Mouse (Mus musculus) lung, embryonic 16.5 days (tissue): ENCODE data around the gene Ano6. TPM values are rescaled to one million over a fixed set of nuclear protein-coding genes. Genes with fewer than 3 reads are reported as not detected.

Experiments used
- ATAC-seq: fragments of 200-750 bp; cut with Nextera tagmentation; 2 replicates; pipeline ENCODE4 v1.8.0; 2017; ENCODE audit warnings: low read depth, mild to moderate bottlenecking, moderate library complexity
- H3K27ac ChIP-seq: fragments of 300-500 bp; sonication (generic); 2 replicates; pipeline ENCODE4 v1.5.1; 2014; ENCODE audit warnings: mild to moderate bottlenecking, control low read depth, low read length
- H3K27me3 ChIP-seq: fragments of 300-500 bp; sonication (generic); 2 replicates; pipeline ENCODE4 v1.6.1; 2014; ENCODE audit warnings: low read depth, low read length, mixed read lengths; ENCODE audit not compliant: control insufficient read depth, insufficient read depth
- H3K36me3 ChIP-seq: fragments of 300-500 bp; sonication (generic); 2 replicates; pipeline ENCODE4 v1.6.1; 2014; ENCODE audit warnings: low read length; ENCODE audit not compliant: control insufficient read depth, insufficient read depth
- H3K4me1 ChIP-seq: fragments of 300-500 bp; sonication (generic); replicated peaks from 2 replicates; pipeline ENCODE4 v1.6.1; 2014; ENCODE audit warnings: low read length, mixed read lengths; ENCODE audit not compliant: control insufficient read depth, insufficient read depth
- H3K4me2 ChIP-seq: fragments of 300-500 bp; sonication (generic); 2 replicates; pipeline ENCODE4 v1.6.1; 2014; ENCODE audit warnings: low read depth, low read length, control low read depth
- H3K4me3 ChIP-seq: fragments of 300-500 bp; sonication (generic); 2 replicates; pipeline ENCODE4 v1.5.1; 2014; ENCODE audit warnings: mild to moderate bottlenecking, low read length, control low read depth
- H3K9ac ChIP-seq: fragments of 300-500 bp; sonication (generic); 2 replicates; pipeline ENCODE4 v1.6.1; 2014; ENCODE audit warnings: low read length, control low read depth
- H3K9me3 ChIP-seq: fragments of 300-500 bp; sonication (generic); 2 replicates; pipeline ENCODE4 v1.6.1; 2016; ENCODE audit warnings: low read length; ENCODE audit not compliant: control insufficient read depth
- WGBS: fragments of 180-500 bp; shearing (Covaris S2); extraction: QIAGEN DNeasy Blood & Tissue Kit; methylation state at CpG from one replicate; pipeline ENCODE4 v1.1.7; 2014; 5-methylcytosine and 5-hydroxymethylcytosine counted together
- polyA plus RNA-seq: library from polyadenylated mRNA; unstranded; fragments of >200 nt; fragmentation: Nextera tagmentation; extraction: Ambion mirVana; gene quantifications from 2 replicates; pipeline ENCODE4 v1.2.1, GENCODE M21; 2015

The Ano6 gene
- polyA plus RNA-seq, 1 experiment from 2014 or later, result 53.2 TPM

GRCm38 (mm10) chr15:95902396-95902795 lies 111.8 kb downstream of the Ano6 start:
- Histone ChIP-seq H3K27ac (no peak overlapping the region), H3K36me3 (no peaks in the 10 kb centered on the region), H3K9ac (no peak overlapping the region), H3K27me3 (no peaks in the 10 kb centered on the region), H3K4me2 (no peak overlapping the region), H3K4me3 (no peak overlapping the region), H3K9me3 (no peaks in the 10 kb centered on the region), H3K4me1 (peaks cover 33% of the 10 kb centered on the region)
- ATAC-seq, result no peak
- WGBS, result 84% methylated on average over 5 of the region's 5 CpGs

- ATAC-seq, result no peak
- H3K36me3 ChIP-seq, result no peaks in the 10 kb centered on the region
- peak overlapping the region; percentile 1 for H3K4me2 ChIP-seq
- WGBS, result 20% methylated on average over 14 of the region's 14 CpGs
- H3K9ac ChIP-seq, result no peak overlapping the region
- H3K9me3 ChIP-seq, result no peaks in the 10 kb centered on the region
- H3K4me3 ChIP-seq, result no peak overlapping the region
- peaks cover 39% of the 10 kb centered on the region for H3K4me1 ChIP-seq
- H3K27ac ChIP-seq, result no peak overlapping the region; the same call in 1 of the 2 replicates
- H3K27me3 ChIP-seq, result no peaks in the 10 kb centered on the region
Observed at GRCm38 (mm10) chr15:95904247-95904646, 113.6 kb downstream of the Ano6 start.

- H3K27ac ChIP-seq, result peak overlapping the region; percentile 73
- H3K4me3 ChIP-seq, result no peak overlapping the region
- no peak overlapping the region for H3K9ac ChIP-seq
- WGBS, result 49% methylated on average over 7 of the region's 7 CpGs
- H3K27me3 ChIP-seq, result no peaks in the 10 kb centered on the region
- no peaks in the 10 kb centered on the region for H3K36me3 ChIP-seq
- H3K9me3 ChIP-seq, result no peaks in the 10 kb centered on the region
- H3K4me1 ChIP-seq, result peaks cover 53% of the 10 kb centered on the region
- 0 out of 2 replicates have a peak overlapping the region, but pooled peaks have one; percentile 6 for H3K4me2 ChIP-seq
- peak; percentile 83 for ATAC-seq
Observed at GRCm38 (mm10) chr15:95906017-95906749, 115.5 kb downstream of the Ano6 start.

GRCm38 (mm10) chr15:95906891-95907290 lies 116.2 kb downstream of the Ano6 start:
- WGBS, result 79% methylated on average over 1 of the region's 1 CpGs
- no peak overlapping the region for H3K4me3 ChIP-seq
- H3K36me3 ChIP-seq, result no peaks in the 10 kb centered on the region
- H3K27me3 ChIP-seq, result no peaks in the 10 kb centered on the region
- peaks cover 51% of the 10 kb centered on the region for H3K4me1 ChIP-seq
- 0 out of 2 replicates have a peak overlapping the region, but pooled peaks have one; percentile 6 for H3K4me2 ChIP-seq
- peak overlapping the region; percentile 73 for H3K27ac ChIP-seq
- H3K9me3 ChIP-seq, result no peaks in the 10 kb centered on the region
- H3K9ac ChIP-seq, result no peak overlapping the region
- peak; percentile 32 for ATAC-seq

GRCm38 (mm10) chr15:95907337-95907736 lies 116.7 kb downstream of the Ano6 start:
- H3K9ac ChIP-seq, result no peak overlapping the region
- H3K4me1 ChIP-seq, result peaks cover 51% of the 10 kb centered on the region
- H3K4me2 ChIP-seq, result no peak overlapping the region
- H3K4me3 ChIP-seq, result no peak overlapping the region
- no peaks in the 10 kb centered on the region for H3K36me3 ChIP-seq
- ATAC-seq, result peak; percentile 71
- H3K9me3 ChIP-seq, result no peaks in the 10 kb centered on the region
- peak overlapping the region; percentile 31; the same call in 1 of the 2 replicates for H3K27ac ChIP-seq
- no peaks in the 10 kb centered on the region for H3K27me3 ChIP-seq
- 60% methylated on average over 10 of the region's 10 CpGs for WGBS

- no peak overlapping the region for H3K27ac ChIP-seq
- H3K27me3 ChIP-seq, result no peaks in the 10 kb centered on the region
- H3K4me2 ChIP-seq, result no peak overlapping the region
- H3K4me1 ChIP-seq, result peaks cover 51% of the 10 kb centered on the region
- H3K36me3 ChIP-seq, result peaks cover 2% of the 10 kb centered on the region
- no peaks in the 10 kb centered on the region for H3K9me3 ChIP-seq
- no peak overlapping the region for H3K4me3 ChIP-seq
- no peak for ATAC-seq
- no peak overlapping the region for H3K9ac ChIP-seq
- WGBS, result 100% methylated on average over 1 of the region's 1 CpGs
Observed at GRCm38 (mm10) chr15:95907909-95908308, 117.3 kb downstream of the Ano6 start.

GRCm38 (mm10) chr15:95910099-95910780 lies 119.6 kb downstream of the Ano6 start:
- WGBS, result 49% methylated on average over 3 of the region's 3 CpGs

GRCm38 (mm10) chr15:95914963-95915362 lies 124.3 kb downstream of the Ano6 start:
- no peak overlapping the region for H3K27ac ChIP-seq
- 83% methylated on average over 3 of the region's 3 CpGs for WGBS
- no peak overlapping the region for H3K4me3 ChIP-seq
- no peaks in the 10 kb centered on the region for H3K27me3 ChIP-seq
- H3K9ac ChIP-seq, result no peak overlapping the region
- no peak for ATAC-seq
- H3K9me3 ChIP-seq, result no peaks in the 10 kb centered on the region
- H3K4me2 ChIP-seq, result no peak overlapping the region
- H3K36me3 ChIP-seq, result peaks cover 15% of the 10 kb centered on the region
- H3K4me1 ChIP-seq, result peaks cover 16% of the 10 kb centered on the region

More at GRCm38 (mm10) chr15:95910099-95910780, 119.6 kb downstream of the Ano6 start:
- no peaks in the 10 kb centered on the region for H3K27me3 ChIP-seq
- H3K4me1 ChIP-seq, result peaks cover 42% of the 10 kb centered on the region
- ATAC-seq, result no peak
- no peak overlapping the region for H3K9ac ChIP-seq
- H3K9me3 ChIP-seq, result no peaks in the 10 kb centered on the region
- no peak overlapping the region for H3K4me3 ChIP-seq
- peak overlapping the region; percentile 59 for H3K27ac ChIP-seq
- H3K36me3 ChIP-seq, result peaks cover 11% of the 10 kb centered on the region
- no peak overlapping the region for H3K4me2 ChIP-seq

GRCm38 (mm10) chr15:95915477-95915876 lies 124.8 kb downstream of the Ano6 start:
- Histone ChIP-seq H3K4me1 (peaks cover 11% of the 10 kb centered on the region), H3K36me3 (peaks cover 15% of the 10 kb centered on the region), H3K9me3 (no peaks in the 10 kb centered on the region), H3K4me3 (no peak overlapping the region), H3K27ac (no peak overlapping the region), H3K4me2 (no peak overlapping the region), H3K9ac (no peak overlapping the region), H3K27me3 (no peaks in the 10 kb centered on the region)
- WGBS, result 89% methylated on average over 3 of the region's 3 CpGs
- no peak for ATAC-seq
